Mouse (Mus musculus): ENCODE measurements at regions not wholly inside any gene's neighbourhood (a gene's known extent, or its start where the extent isn't known, plus 50 kb on each side); places are given as distances from the start of the nearest gene placed in this dataset.

DNA sequence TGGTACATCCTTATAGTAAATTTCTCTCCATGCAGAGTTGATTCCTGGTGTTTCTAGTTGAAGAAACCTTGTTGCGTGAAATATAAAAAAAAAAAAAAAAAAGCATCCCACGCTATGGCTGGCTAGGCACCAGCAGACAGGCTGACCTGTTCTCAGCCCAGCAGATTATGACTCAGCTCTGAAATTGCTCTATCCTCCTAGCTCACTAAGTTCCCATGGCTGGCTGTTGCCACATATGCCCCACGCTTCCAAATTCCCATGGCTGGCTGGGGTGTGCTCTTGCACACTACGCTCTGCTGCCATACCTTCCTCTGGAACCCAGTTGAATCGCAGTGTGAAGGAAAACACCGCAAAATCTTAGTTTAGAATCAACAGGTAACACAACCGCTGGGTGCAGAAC is 270.1 kb downstream of the Mid1ip1 start:
- WGBS (ENCODE audit: insufficient replicate concordance) = 81% methylated on average over 7 of the region's 7 CpGs
- no peak overlapping the region for H3K4me2 ChIP-seq (ENCODE audit: low read depth, low read length)
- no peak for ATAC-seq
- no peaks in the 10 kb centered on the region for H3K36me3 ChIP-seq (replicated peaks; ENCODE audit: insufficient read depth, low read length)
- no peak for DNase-seq
- no peak overlapping the region for H3K27ac ChIP-seq (ENCODE audit: low read depth)
- H3K9me3 ChIP-seq (ENCODE audit: low read length) = no peaks in the 10 kb centered on the region
- H3K4me3 ChIP-seq (ENCODE audit: low read depth, low read length) = no peak overlapping the region
- H3K27me3 ChIP-seq (ENCODE audit: insufficient read depth, low read length) = no peaks in the 10 kb centered on the region
- H3K9ac ChIP-seq (replicated peaks) = no peak overlapping the region
- no peak for TF ChIP-seq CTCF (IDR thresholded peaks at IDR 0.05; ENCODE audit: low read depth)
- no peak for TF ChIP-seq EP300 (IDR thresholded peaks at IDR 0.05; ENCODE audit: low read depth)
- H3K4me1 ChIP-seq (ENCODE audit: insufficient read depth) = no peaks in the 10 kb centered on the region

DNA sequence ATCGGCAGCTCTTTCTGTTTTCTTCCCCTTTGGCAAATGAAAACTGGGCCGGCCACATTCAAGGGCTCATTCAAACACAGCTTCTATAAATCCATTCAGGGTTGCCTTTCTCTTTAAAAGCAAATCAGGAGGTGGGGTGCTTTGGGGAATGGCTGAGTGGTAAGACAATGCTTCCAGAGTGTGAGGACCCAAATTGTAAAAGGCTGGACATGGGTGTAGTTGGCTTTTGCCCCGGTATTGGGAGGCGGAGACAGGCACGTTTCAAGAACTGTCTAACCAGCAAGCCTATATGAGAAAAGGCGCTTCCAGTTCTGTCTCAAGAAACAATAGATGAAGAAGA is 277.0 kb downstream of the Mid1ip1 start:
- no peaks in the 10 kb centered on the region for H3K27me3 ChIP-seq (ENCODE audit: insufficient read depth, low read length)
- no peak overlapping the region for H3K4me3 ChIP-seq (ENCODE audit: low read depth, low read length)
- no peak for ATAC-seq
- TF ChIP-seq EP300 (IDR thresholded peaks at IDR 0.05; ENCODE audit: low read depth) (no peak), CTCF (IDR thresholded peaks at IDR 0.05; ENCODE audit: low read depth) (no peak)
- H3K9me3 ChIP-seq (ENCODE audit: low read length) = no peaks in the 10 kb centered on the region
- 39% methylated on average over 6 of the region's 6 CpGs for WGBS (ENCODE audit: insufficient replicate concordance)
- no peak for DNase-seq
- H3K4me2 ChIP-seq (ENCODE audit: low read depth, low read length) = peak overlapping the region; percentile 57
- no peak overlapping the region for H3K27ac ChIP-seq (ENCODE audit: low read depth)
- H3K4me1 ChIP-seq (ENCODE audit: insufficient read depth) = no peaks in the 10 kb centered on the region
- H3K36me3 ChIP-seq (replicated peaks; ENCODE audit: insufficient read depth, low read length) = no peaks in the 10 kb centered on the region
- H3K9ac ChIP-seq (replicated peaks) = no peak overlapping the region

DNA sequence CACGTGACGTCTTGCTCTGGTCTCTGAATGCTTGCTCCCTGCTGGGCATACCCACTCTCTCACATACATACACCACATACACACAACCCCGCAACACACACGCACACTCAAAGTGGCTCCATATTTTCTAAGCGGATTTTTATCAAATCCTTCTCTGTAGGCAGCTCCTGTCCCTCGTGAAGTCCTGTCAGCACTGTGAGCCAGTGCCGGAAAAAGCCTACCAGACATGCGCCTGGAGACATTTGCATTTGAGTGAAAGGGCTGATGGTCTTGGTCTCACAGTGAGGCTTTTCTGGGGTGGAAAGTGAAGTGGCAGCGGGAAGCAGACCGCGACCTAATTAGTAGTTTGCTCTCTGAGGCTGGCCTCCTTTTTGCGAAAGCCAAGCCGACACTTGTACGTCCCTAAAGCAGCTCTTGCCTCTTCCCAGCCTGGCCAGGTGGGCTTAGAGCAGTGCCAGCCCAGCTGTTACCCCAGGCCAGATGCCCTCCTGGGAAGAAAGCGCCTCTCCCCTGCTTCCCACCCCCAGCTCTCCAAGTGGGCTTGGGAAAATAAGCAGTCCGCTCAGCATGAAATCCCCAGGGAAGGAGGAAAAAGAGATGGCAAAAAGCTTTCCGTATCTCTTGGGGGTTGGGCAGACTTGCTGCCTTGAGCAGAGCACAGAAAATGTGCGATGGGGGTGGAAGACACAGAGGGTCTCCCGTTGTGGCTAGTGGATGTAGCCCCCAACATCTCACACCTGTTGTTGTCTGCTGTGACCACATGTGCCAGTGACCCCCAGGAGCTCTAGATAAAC is 277.6 kb downstream of the Mid1ip1 start:
- Histone ChIP-seq H3K4me1 (ENCODE audit: insufficient read depth) (no peaks in the 10 kb centered on the region), H3K27ac (ENCODE audit: low read depth) (no peak overlapping the region), H3K4me2 (ENCODE audit: low read depth, low read length) (peak overlapping the region; percentile 57), H3K36me3 (replicated peaks; ENCODE audit: insufficient read depth, low read length) (no peaks in the 10 kb centered on the region), H3K9me3 (ENCODE audit: low read length) (no peaks in the 10 kb centered on the region), H3K27me3 (ENCODE audit: insufficient read depth, low read length) (no peaks in the 10 kb centered on the region), H3K4me3 (ENCODE audit: low read depth, low read length) (peak overlapping the region; percentile 15; the same call in 1 of the 2 replicates), H3K9ac (replicated peaks) (no peak overlapping the region)
- WGBS (ENCODE audit: insufficient replicate concordance) = 30% methylated on average over 19 of the region's 19 CpGs
- no peak for DNase-seq
- no peak for ATAC-seq
- TF ChIP-seq CTCF (IDR thresholded peaks at IDR 0.05; ENCODE audit: low read depth) (no peak), EP300 (IDR thresholded peaks at IDR 0.05; ENCODE audit: low read depth) (no peak)

DNA sequence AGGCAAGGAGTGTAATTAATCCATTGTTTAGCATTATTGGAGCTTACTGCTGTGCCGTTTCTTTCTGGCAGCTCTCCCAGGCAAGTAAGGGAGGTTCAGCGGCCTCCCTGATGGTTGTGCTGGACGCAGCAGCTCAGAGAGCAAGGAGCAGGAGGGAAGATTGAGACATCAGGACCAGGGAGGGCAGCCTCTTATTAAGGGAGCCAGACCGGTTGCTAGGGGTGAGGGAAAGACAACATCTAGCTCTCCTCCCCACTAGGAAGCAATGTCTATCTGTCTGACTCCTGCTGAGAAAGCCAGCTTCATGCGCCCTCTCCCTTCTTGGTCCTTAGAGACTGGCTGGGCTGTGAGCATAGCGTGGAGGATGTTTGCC is 278.2 kb downstream of the Mid1ip1 start:
- TF ChIP-seq EP300 (IDR thresholded peaks at IDR 0.05; ENCODE audit: low read depth) = no peak
- TF ChIP-seq CTCF (IDR thresholded peaks at IDR 0.05; ENCODE audit: low read depth) = no peak
- H3K9me3 ChIP-seq (ENCODE audit: low read length) = no peaks in the 10 kb centered on the region
- WGBS (ENCODE audit: insufficient replicate concordance) = 45% methylated on average over 6 of the region's 6 CpGs
- H3K27me3 ChIP-seq (ENCODE audit: insufficient read depth, low read length) = no peaks in the 10 kb centered on the region
- ATAC-seq (no peak), DNase-seq (no peak)
- H3K4me1 ChIP-seq (ENCODE audit: insufficient read depth) = no peaks in the 10 kb centered on the region
- no peak overlapping the region for H3K27ac ChIP-seq (ENCODE audit: low read depth)
- no peaks in the 10 kb centered on the region for H3K36me3 ChIP-seq (replicated peaks; ENCODE audit: insufficient read depth, low read length)
- peak overlapping the region; percentile 57 for H3K4me2 ChIP-seq (ENCODE audit: low read depth, low read length)
- no peak overlapping the region for H3K9ac ChIP-seq (replicated peaks)
- H3K4me3 ChIP-seq (ENCODE audit: low read depth, low read length) = no peak overlapping the region

DNA sequence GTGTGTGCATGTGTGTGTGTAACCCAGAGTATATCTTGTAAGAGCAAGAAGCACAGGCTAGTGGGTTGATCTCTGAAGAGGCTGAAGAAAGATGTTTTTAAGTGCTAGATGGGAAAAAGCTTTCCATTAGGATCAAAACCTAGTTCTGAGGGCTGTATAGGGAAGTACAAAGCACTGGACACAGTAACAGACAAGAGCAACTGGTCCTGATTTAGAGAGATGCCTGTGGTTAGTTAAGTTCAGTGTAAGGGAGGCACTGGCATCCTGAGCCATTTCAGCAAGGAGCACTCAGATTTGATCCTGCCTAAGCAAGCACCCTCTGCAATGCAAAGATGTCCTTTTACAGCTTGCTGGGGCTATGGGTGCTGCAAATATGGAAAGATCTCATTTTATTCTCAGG is 280.1 kb downstream of the Mid1ip1 start:
- Histone ChIP-seq H3K27me3 (ENCODE audit: insufficient read depth, low read length) (no peaks in the 10 kb centered on the region), H3K27ac (ENCODE audit: low read depth) (no peak overlapping the region), H3K9ac (replicated peaks) (no peak overlapping the region), H3K9me3 (ENCODE audit: low read length) (no peaks in the 10 kb centered on the region), H3K4me2 (ENCODE audit: low read depth, low read length) (no peak overlapping the region), H3K4me3 (ENCODE audit: low read depth, low read length) (no peak overlapping the region), H3K36me3 (replicated peaks; ENCODE audit: insufficient read depth, low read length) (no peaks in the 10 kb centered on the region), H3K4me1 (ENCODE audit: insufficient read depth) (no peaks in the 10 kb centered on the region)
- TF ChIP-seq EP300 (IDR thresholded peaks at IDR 0.05; ENCODE audit: low read depth) (no peak), CTCF (IDR thresholded peaks at IDR 0.05; ENCODE audit: low read depth) (no peak)
- ATAC-seq (no peak), DNase-seq (no peak)

DNA sequence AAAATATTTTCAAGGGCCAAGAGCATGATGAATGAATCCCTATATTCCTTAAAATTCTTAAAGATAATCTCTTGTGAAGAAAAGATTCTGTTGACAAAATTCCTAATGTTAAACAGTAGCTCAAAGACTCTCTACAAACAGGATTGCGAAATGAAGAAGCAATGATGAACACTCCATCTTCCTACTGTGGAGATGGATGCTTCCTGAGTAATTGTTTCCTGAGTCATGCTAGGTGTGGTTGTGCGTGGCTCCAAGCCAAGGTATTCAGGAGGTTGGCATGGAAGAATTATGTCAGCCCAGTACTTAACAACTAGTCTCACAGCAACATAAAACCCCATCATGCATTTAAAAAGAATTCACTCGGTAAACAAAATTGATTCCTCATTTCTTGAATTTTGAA is 286.4 kb downstream of the Mid1ip1 start:
- H3K4me3 ChIP-seq (ENCODE audit: low read depth, low read length) = no peak overlapping the region
- ATAC-seq = no peak
- H3K36me3 ChIP-seq (replicated peaks; ENCODE audit: insufficient read depth, low read length) = no peaks in the 10 kb centered on the region
- no peak overlapping the region for H3K4me2 ChIP-seq (ENCODE audit: low read depth, low read length)
- no peak overlapping the region for H3K9ac ChIP-seq (replicated peaks)
- H3K4me1 ChIP-seq (ENCODE audit: insufficient read depth) = no peaks in the 10 kb centered on the region
- no peak overlapping the region for H3K27ac ChIP-seq (ENCODE audit: low read depth)
- TF ChIP-seq CTCF (IDR thresholded peaks at IDR 0.05; ENCODE audit: low read depth) (no peak), EP300 (IDR thresholded peaks at IDR 0.05; ENCODE audit: low read depth) (no peak)
- no peak for DNase-seq
- H3K9me3 ChIP-seq (ENCODE audit: low read length) = no peaks in the 10 kb centered on the region
- 82% methylated on average over 3 of the region's 3 CpGs for WGBS (ENCODE audit: insufficient replicate concordance)
- no peaks in the 10 kb centered on the region for H3K27me3 ChIP-seq (ENCODE audit: insufficient read depth, low read length)

DNA sequence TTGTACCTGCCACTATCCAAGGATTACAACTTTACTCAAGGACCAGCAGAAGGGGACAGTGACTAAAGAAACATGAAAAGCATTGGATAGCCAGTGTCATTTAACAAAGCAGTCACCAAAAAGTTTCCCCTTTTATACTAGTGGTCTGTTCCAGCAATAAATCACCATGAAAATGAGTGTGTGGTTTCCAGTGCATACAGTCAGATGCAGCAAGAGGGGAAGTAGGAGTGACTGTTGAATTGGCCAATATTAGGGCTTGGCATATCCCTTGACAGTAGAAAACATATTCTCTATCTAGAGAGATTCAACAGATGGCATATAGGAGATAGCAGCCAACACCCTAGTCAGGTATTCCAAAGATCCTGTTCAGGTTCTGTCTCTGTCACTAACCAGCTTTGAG is 259.8 kb upstream of the H2al1a start:
- Histone ChIP-seq H3K9ac (replicated peaks) (no peak overlapping the region), H3K4me2 (ENCODE audit: low read depth, low read length) (no peak overlapping the region), H3K4me1 (ENCODE audit: insufficient read depth) (no peaks in the 10 kb centered on the region), H3K4me3 (ENCODE audit: low read depth, low read length) (no peak overlapping the region), H3K9me3 (ENCODE audit: low read length) (no peaks in the 10 kb centered on the region), H3K27ac (ENCODE audit: low read depth) (no peak overlapping the region), H3K36me3 (replicated peaks; ENCODE audit: insufficient read depth, low read length) (no peaks in the 10 kb centered on the region), H3K27me3 (ENCODE audit: insufficient read depth, low read length) (no peaks in the 10 kb centered on the region)
- no peak for DNase-seq
- no peak for ATAC-seq
- no peak for TF ChIP-seq CTCF (IDR thresholded peaks at IDR 0.05; ENCODE audit: low read depth)
- TF ChIP-seq EP300 (IDR thresholded peaks at IDR 0.05; ENCODE audit: low read depth) = no peak

Data from liver, postnatal 0 days (tissue).